Mouse (Mus musculus): ENCODE data around the gene Kifc3.

Kifc3 gene

DNA sequence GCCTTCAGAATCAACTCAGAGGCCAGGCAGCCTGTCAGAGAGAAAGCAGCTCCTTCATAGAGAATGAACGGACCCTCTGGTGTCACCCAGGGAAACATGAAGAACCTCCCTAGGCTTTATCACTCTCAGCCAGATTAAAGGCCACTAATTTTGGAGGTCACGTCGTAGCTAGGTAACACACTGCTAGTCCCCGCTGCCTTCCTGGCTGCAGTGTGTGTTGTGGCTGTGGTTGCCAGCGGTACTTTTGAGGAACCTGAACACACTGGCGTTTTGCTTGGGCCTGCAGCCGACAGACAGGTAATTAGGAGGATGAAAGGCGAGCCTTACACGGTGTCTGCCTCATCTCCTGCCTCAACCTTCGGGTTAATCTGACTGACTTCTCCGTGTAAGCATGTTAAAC, 6.9 kb downstream of the Kifc3 start:
- peaks cover 27% of the 10 kb centered on the region for H3K4me1 ChIP-seq (replicated peaks; ENCODE audit: low read depth, low read length)
- TF ChIP-seq POU5F1 (IDR thresholded peaks at IDR 0.05; ENCODE audit: borderline replicate concordance, low read length), result no peak
- no peak for TF ChIP-seq CTCF (conservative IDR thresholded peaks at IDR 0.05; ENCODE audit: low read length)
- no peak for TF ChIP-seq NANOG (IDR thresholded peaks at IDR 0.05; ENCODE audit: borderline replicate concordance, low read length)
- no peaks in the 10 kb centered on the region for H3K36me3 ChIP-seq (ENCODE audit: insufficient read depth, low read length)
- H3K9me3 ChIP-seq (ENCODE audit: low read length), result no peaks in the 10 kb centered on the region
- no peaks in the 10 kb centered on the region for H3K27me3 ChIP-seq (ENCODE audit: insufficient read depth, low read length)
- H3K4me3 ChIP-seq (replicated peaks; ENCODE audit: low read length), result no peak overlapping the region

GRCm38 (mm10) chr8:95191497-95192175, 11.0 kb downstream of the Kifc3 start:
- no peak overlapping the region for H3K4me3 ChIP-seq (replicated peaks; ENCODE audit: low read length)
- H3K27me3 ChIP-seq (ENCODE audit: insufficient read depth, low read length), result no peaks in the 10 kb centered on the region
- no peaks in the 10 kb centered on the region for H3K9me3 ChIP-seq (ENCODE audit: low read length)
- TF ChIP-seq POU5F1 (IDR thresholded peaks at IDR 0.05; ENCODE audit: borderline replicate concordance, low read length), result no peak
- no peak for TF ChIP-seq NANOG (IDR thresholded peaks at IDR 0.05; ENCODE audit: borderline replicate concordance, low read length)
- TF ChIP-seq CTCF (conservative IDR thresholded peaks at IDR 0.05; ENCODE audit: low read length), result no peak
- H3K4me1 ChIP-seq (replicated peaks; ENCODE audit: low read depth, low read length), result peaks cover 49% of the 10 kb centered on the region
- no peaks in the 10 kb centered on the region for H3K36me3 ChIP-seq (ENCODE audit: insufficient read depth, low read length)

DNA sequence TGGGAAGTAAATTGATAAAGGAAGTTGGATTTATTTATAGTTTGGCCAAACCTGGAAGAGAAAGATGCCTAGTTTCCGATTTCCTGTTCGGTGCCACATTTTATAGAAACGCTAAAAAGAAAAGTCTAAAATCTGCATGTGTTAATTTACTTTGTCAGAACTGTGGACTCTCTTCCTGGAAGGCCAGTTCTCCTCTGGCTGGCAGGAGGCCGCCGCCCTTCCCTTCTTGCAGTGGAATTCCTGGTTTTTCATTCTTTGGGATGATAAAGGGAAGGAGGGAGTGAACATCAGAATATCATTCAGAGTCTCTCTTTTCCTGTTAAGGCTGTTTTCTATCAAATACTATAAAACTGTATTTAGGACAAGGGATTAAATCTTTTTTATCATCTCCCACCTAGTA, 15.0 kb downstream of the Kifc3 start:
- Histone ChIP-seq H3K9me3 (ENCODE audit: low read length) (no peaks in the 10 kb centered on the region), H3K27me3 (ENCODE audit: insufficient read depth, low read length) (no peaks in the 10 kb centered on the region), H3K4me1 (replicated peaks; ENCODE audit: low read depth, low read length) (peaks cover 77% of the 10 kb centered on the region), H3K4me3 (replicated peaks; ENCODE audit: low read length) (0 out of 2 replicates have a peak overlapping the region, but pooled peaks have one; percentile 23), H3K36me3 (ENCODE audit: insufficient read depth, low read length) (no peaks in the 10 kb centered on the region)
- TF ChIP-seq POU5F1 (IDR thresholded peaks at IDR 0.05; ENCODE audit: borderline replicate concordance, low read length) (no peak), CTCF (conservative IDR thresholded peaks at IDR 0.05; ENCODE audit: low read length) (no peak), NANOG (IDR thresholded peaks at IDR 0.05; ENCODE audit: borderline replicate concordance, low read length) (no peak)

GRCm38 (mm10) chr8:95185891-95186513, 16.6 kb downstream of the Kifc3 start:
- H3K27me3 ChIP-seq (ENCODE audit: insufficient read depth, low read length), result peaks cover 15% of the 10 kb centered on the region
- no peak overlapping the region for H3K4me3 ChIP-seq (replicated peaks; ENCODE audit: low read length)
- H3K9me3 ChIP-seq (ENCODE audit: low read length), result no peaks in the 10 kb centered on the region
- no peak for TF ChIP-seq CTCF (conservative IDR thresholded peaks at IDR 0.05; ENCODE audit: low read length)
- no peak for TF ChIP-seq NANOG (IDR thresholded peaks at IDR 0.05; ENCODE audit: borderline replicate concordance, low read length)
- no peak for TF ChIP-seq POU5F1 (IDR thresholded peaks at IDR 0.05; ENCODE audit: borderline replicate concordance, low read length)
- no peaks in the 10 kb centered on the region for H3K36me3 ChIP-seq (ENCODE audit: insufficient read depth, low read length)
- H3K4me1 ChIP-seq (replicated peaks; ENCODE audit: low read depth, low read length), result peaks cover 84% of the 10 kb centered on the region

DNA sequence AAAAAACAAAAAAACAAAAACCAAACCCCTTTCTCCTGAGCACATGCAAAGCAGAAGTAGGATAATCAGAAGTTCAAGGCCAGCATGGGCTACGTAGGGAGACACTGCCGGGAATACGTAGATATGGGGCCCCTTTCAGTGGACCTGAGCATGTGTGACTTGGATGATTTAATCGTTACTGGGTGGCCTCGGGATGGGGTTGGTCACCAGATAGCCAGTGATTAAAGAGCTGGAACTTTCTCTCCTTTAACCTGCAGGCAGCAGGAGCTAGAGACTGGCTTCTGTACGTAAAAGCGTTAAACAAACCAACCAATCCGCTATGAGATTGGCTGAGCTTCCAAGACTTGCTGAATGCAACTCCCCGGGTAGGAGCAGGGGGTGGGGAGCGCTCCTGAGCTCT, 17.5 kb downstream of the Kifc3 start:
- Histone ChIP-seq H3K9me3 (ENCODE audit: low read length) (no peaks in the 10 kb centered on the region), H3K27me3 (ENCODE audit: insufficient read depth, low read length) (peaks cover 15% of the 10 kb centered on the region), H3K36me3 (ENCODE audit: insufficient read depth, low read length) (no peaks in the 10 kb centered on the region), H3K4me3 (replicated peaks; ENCODE audit: low read length) (no peak overlapping the region), H3K4me1 (replicated peaks; ENCODE audit: low read depth, low read length) (peaks cover 80% of the 10 kb centered on the region)
- TF ChIP-seq POU5F1 (IDR thresholded peaks at IDR 0.05; ENCODE audit: borderline replicate concordance, low read length) (no peak), CTCF (conservative IDR thresholded peaks at IDR 0.05; ENCODE audit: low read length) (no peak), NANOG (IDR thresholded peaks at IDR 0.05; ENCODE audit: borderline replicate concordance, low read length) (no peak)

GRCm38 (mm10) chr8:95184171-95184570, 18.4 kb downstream of the Kifc3 start:
- TF ChIP-seq NANOG (IDR thresholded peaks at IDR 0.05; ENCODE audit: borderline replicate concordance, low read length), result no peak
- TF ChIP-seq CTCF (conservative IDR thresholded peaks at IDR 0.05; ENCODE audit: low read length), result no peak
- no peak for TF ChIP-seq POU5F1 (IDR thresholded peaks at IDR 0.05; ENCODE audit: borderline replicate concordance, low read length)
- no peaks in the 10 kb centered on the region for H3K9me3 ChIP-seq (ENCODE audit: low read length)
- peaks cover 15% of the 10 kb centered on the region for H3K27me3 ChIP-seq (ENCODE audit: insufficient read depth, low read length)
- peaks cover 80% of the 10 kb centered on the region for H3K4me1 ChIP-seq (replicated peaks; ENCODE audit: low read depth, low read length)
- H3K4me3 ChIP-seq (replicated peaks; ENCODE audit: low read length), result no peak overlapping the region
- H3K36me3 ChIP-seq (ENCODE audit: insufficient read depth, low read length), result no peaks in the 10 kb centered on the region

DNA sequence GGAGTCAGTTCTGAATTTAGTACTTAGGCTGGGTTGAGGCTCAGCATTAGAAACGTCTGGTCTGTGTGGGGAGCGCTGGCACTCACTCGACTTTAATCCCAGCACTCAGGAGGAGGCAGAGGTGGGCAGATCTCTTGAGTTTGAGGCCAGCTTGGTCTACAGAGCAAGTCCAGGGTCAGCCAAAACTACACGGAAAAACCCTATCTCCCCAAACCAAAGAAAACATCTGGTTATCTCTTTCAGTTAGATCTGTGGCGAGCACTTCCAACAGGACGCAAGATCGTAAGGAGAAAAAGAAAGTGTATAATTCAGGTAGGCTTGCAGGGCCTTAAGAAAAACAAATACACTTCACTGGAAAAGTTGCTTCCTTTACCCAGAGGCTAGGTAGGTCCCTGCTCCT, 20.8 kb downstream of the Kifc3 start:
- peak overlapping the region; percentile 17 for H3K4me3 ChIP-seq (replicated peaks; ENCODE audit: low read length)
- no peaks in the 10 kb centered on the region for H3K36me3 ChIP-seq (ENCODE audit: insufficient read depth, low read length)
- peaks cover 15% of the 10 kb centered on the region for H3K27me3 ChIP-seq (ENCODE audit: insufficient read depth, low read length)
- TF ChIP-seq NANOG (IDR thresholded peaks at IDR 0.05; ENCODE audit: borderline replicate concordance, low read length) (no peak), POU5F1 (IDR thresholded peaks at IDR 0.05; ENCODE audit: borderline replicate concordance, low read length) (no peak), CTCF (conservative IDR thresholded peaks at IDR 0.05; ENCODE audit: low read length) (no peak)
- H3K4me1 ChIP-seq (replicated peaks; ENCODE audit: low read depth, low read length), result peaks cover 79% of the 10 kb centered on the region
- H3K9me3 ChIP-seq (ENCODE audit: low read length), result no peaks in the 10 kb centered on the region

GRCm38 (mm10) chr8:95178191-95178590, 24.4 kb downstream of the Kifc3 start:
- Histone ChIP-seq H3K27me3 (ENCODE audit: insufficient read depth, low read length) (peaks cover 15% of the 10 kb centered on the region), H3K4me1 (replicated peaks; ENCODE audit: low read depth, low read length) (peaks cover 80% of the 10 kb centered on the region), H3K9me3 (ENCODE audit: low read length) (no peaks in the 10 kb centered on the region), H3K4me3 (replicated peaks; ENCODE audit: low read length) (peak overlapping the region; percentile 14; the same call in 1 of the 2 replicates), H3K36me3 (ENCODE audit: insufficient read depth, low read length) (no peaks in the 10 kb centered on the region)
- no peak for TF ChIP-seq NANOG (IDR thresholded peaks at IDR 0.05; ENCODE audit: borderline replicate concordance, low read length)
- no peak for TF ChIP-seq CTCF (conservative IDR thresholded peaks at IDR 0.05; ENCODE audit: low read length)
- TF ChIP-seq POU5F1 (IDR thresholded peaks at IDR 0.05; ENCODE audit: borderline replicate concordance, low read length), result no peak
